Mouse (Mus musculus) liver, adult 2 months (tissue): ENCODE measurements at regions not wholly inside any gene's neighbourhood (a gene's known extent, or its start where the extent isn't known, plus 50 kb on each side); places are given as distances from the start of the nearest gene placed in this dataset.
"Not testable (repeated sequence)": the region's sequence is repeated elsewhere in the genome, so short reads cannot be mapped to it uniquely, and the experiment has no call there.

ENCODE experiments used
- DNase-seq: peaks from one replicate; pipeline ENCODE4 v3.0.0-alpha.2; 2011; ENCODE audit warnings: low read depth, low spot score; ENCODE audit errors: extremely low read depth
- H3K27ac ChIP-seq: fragments of 200-500 bp; replicated peaks from 2 replicates; pipeline ENCODE4 v1.5.1; 2012; ENCODE audit warnings: low read depth, mild to moderate bottlenecking, control low read depth, inconsistent platforms, low read length; ENCODE audit not compliant: insufficient read depth
- H3K27me3 ChIP-seq: fragments of 200-500 bp; 2 replicates; pipeline ENCODE4 v1.6.1; 2012; ENCODE audit warnings: mild to moderate bottlenecking, moderate library complexity, low read length, inconsistent platforms; ENCODE audit not compliant: control insufficient read depth, insufficient read depth
- H3K36me3 ChIP-seq: fragments of 200-500 bp; 2 replicates; pipeline ENCODE4 v1.6.1; 2012; ENCODE audit warnings: low read length, inconsistent platforms; ENCODE audit not compliant: control insufficient read depth, insufficient read depth
- H3K4me1 ChIP-seq: fragments of 200-500 bp; 2 replicates; pipeline ENCODE4 v1.6.1; 2011; ENCODE audit warnings: low read length; ENCODE audit not compliant: control insufficient read depth, insufficient read depth
- H3K4me3 ChIP-seq: fragments of 200-500 bp; 2 replicates; pipeline ENCODE4 v1.5.1; 2011; ENCODE audit warnings: low read depth, mild to moderate bottlenecking, control low read depth, low read length, moderate library complexity; ENCODE audit not compliant: insufficient read depth
- H3K79me2 ChIP-seq: fragments of 200-500 bp; 2 replicates; pipeline ENCODE4 v1.6.1; 2012; ENCODE audit warnings: inconsistent platforms, mild to moderate bottlenecking, low read length, moderate library complexity; ENCODE audit not compliant: control insufficient read depth, insufficient read depth
- H3K9ac ChIP-seq: fragments of 200-500 bp; 2 replicates; pipeline ENCODE4 v1.6.1; 2012; ENCODE audit warnings: low read depth, mild to moderate bottlenecking, control low read depth, inconsistent platforms, low read length
- CTCF ChIP-seq: fragments of 200-500 bp; IDR thresholded peaks from 2 replicates; pipeline ENCODE4 v1.5.1; 2011; ENCODE audit warnings: low read depth, low read length, control low read depth
- POLR2A ChIP-seq: fragments of 200-500 bp; IDR thresholded peaks from 2 replicates; pipeline ENCODE4 v1.6.1; 2011; ENCODE audit warnings: low read length, control low read depth; ENCODE audit not compliant: insufficient read depth; ENCODE audit errors: extremely low read depth
- WGBS: fragments of 180-500 bp; shearing (Covaris S2); methylation state at CpG from one replicate; pipeline ENCODE4 v1.1.7; 2018; 5-methylcytosine and 5-hydroxymethylcytosine counted together

GRCm38 (mm10) chr10:37725609-37726008 is 586.9 kb upstream of the Marcks start:
- Histone ChIP-seq H3K9ac (no peak overlapping the region), H3K27ac (no peak overlapping the region), H3K36me3 (no peaks in the 10 kb centered on the region), H3K4me3 (no peak overlapping the region), H3K27me3 (no peaks in the 10 kb centered on the region), H3K4me1 (no peaks in the 10 kb centered on the region), H3K79me2 (no peaks in the 10 kb centered on the region)
- no peak for TF ChIP-seq POLR2A
- TF ChIP-seq CTCF: no peak
- WGBS: 78% methylated on average over 4 of the region's 4 CpGs
- DNase-seq: no peak

DNA sequence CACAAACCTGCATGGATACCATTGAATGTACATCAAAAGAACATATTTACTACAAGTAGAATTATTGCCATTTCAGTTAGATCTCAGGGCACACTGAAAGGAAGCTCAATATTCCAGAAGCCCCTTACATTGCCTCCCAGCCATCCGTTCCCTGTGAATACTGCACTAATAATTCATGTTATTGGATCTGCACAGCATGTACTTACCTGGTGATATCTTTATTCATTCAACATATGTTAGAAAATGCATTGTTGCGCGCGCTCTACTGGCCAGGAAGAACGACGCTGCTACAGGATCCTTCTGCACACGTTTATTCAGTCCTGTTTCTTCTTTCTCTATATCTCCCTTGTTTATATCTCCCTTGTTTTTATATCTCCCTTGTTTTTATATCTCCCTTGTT is 586.3 kb upstream of the Marcks start:
- H3K27ac ChIP-seq, H3K9ac ChIP-seq, H3K79me2 ChIP-seq, H3K36me3 ChIP-seq, DNase-seq, H3K4me3 ChIP-seq, H3K27me3 ChIP-seq, H3K4me1 ChIP-seq: not testable (repeated sequence)
- WGBS: 86% methylated on average over 7 of the region's 7 CpGs

DNA sequence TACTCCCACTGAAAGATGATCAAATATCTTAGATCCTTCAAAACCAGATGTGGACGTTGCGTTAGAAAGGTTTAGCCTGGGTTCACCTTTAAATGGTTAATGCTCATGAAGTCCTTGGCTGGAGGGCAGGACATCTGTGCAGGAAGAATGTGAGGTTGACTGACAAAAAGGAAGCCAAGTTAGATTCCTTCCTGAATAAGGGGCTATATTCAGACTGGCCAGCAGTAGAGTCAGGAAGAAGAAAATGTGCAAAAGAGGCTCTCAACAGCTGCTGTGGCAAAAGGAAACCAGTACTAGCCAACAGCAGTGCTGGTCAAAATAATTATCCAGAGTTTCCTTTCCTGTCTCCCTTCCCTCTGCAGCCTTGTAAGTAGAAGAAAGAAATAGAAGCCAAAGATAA is 582.0 kb upstream of the Marcks start:
- 86% methylated on average over 2 of the region's 2 CpGs for WGBS
- H3K79me2 ChIP-seq: no peaks in the 10 kb centered on the region
- H3K27ac ChIP-seq: no peak overlapping the region

DNA sequence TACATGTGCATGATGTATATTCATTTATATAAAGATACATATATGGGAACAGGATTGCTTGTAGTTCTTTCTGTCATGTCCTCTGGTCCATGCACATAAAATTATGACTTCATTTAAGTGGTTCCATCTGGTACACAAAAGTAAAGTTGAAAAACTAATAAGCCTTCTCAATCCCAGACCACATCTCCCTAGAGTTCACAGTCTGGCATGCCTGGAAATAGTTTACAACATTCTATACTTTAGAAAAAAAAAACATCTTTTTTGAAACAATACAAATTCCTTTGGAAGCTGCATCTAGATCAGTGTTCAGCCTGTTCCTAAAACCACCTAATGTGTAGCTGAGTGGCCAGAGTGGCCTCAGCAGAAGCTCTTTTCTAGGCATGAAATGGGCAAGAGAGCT is 578.2 kb upstream of the Marcks start:
- H3K4me1 ChIP-seq: no peaks in the 10 kb centered on the region
- H3K9ac ChIP-seq: no peak overlapping the region
- no peak for DNase-seq
- no peaks in the 10 kb centered on the region for H3K79me2 ChIP-seq
- TF ChIP-seq POLR2A (no peak), CTCF (no peak)
- no peaks in the 10 kb centered on the region for H3K27me3 ChIP-seq
- H3K4me3 ChIP-seq: no peak overlapping the region
- H3K36me3 ChIP-seq: no peaks in the 10 kb centered on the region
- no peak overlapping the region for H3K27ac ChIP-seq

More for the DNA sequence above, 582.0 kb upstream of the Marcks start:
- no peak overlapping the region for H3K4me3 ChIP-seq
- H3K36me3 ChIP-seq: no peaks in the 10 kb centered on the region
- H3K4me1 ChIP-seq: no peaks in the 10 kb centered on the region
- TF ChIP-seq CTCF (no peak), POLR2A (no peak)
- no peaks in the 10 kb centered on the region for H3K27me3 ChIP-seq
- DNase-seq: no peak
- no peak overlapping the region for H3K9ac ChIP-seq

GRCm38 (mm10) chr10:37711459-37711858 is 572.7 kb upstream of the Marcks start:
- Histone ChIP-seq H3K36me3 (no peaks in the 10 kb centered on the region), H3K9ac (no peak overlapping the region), H3K4me3 (no peak overlapping the region), H3K79me2 (no peaks in the 10 kb centered on the region), H3K4me1 (no peaks in the 10 kb centered on the region), H3K27me3 (no peaks in the 10 kb centered on the region), H3K27ac (no peak overlapping the region)
- TF ChIP-seq POLR2A (no peak), CTCF (no peak)
- DNase-seq: peak; percentile 28

DNA sequence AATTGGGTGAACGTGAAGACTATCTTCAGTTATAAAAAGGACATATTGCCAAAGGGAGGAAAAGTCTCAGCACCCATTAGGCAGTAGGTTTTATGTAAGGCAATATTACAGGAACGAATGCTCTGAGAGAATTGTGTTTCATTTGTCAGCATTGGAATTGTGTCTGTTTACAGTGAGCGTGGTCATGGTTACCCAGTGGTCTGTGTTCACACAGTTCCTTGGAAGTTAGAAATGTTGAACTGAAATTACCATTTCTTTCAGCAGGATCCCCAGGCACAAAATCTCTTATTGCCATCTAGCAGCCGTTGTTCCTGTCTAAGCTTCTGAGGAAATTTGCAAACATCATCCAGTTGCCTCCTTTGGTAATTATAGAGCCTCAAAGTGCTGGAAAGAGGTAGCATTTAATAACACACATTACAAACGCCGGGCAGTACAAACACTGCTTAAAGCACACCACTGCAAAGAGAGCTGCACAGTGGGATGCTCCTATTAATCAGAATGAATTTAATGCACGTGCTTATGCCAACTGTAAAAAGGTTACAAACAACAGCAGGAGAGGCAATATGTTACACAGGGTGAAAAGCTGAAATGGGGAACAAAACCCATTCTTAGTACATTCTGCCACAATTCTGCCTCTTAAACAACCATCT is 555.4 kb upstream of the Marcks start:
- no peak for DNase-seq
- TF ChIP-seq POLR2A (no peak), CTCF (no peak)
- Histone ChIP-seq H3K36me3 (no peaks in the 10 kb centered on the region), H3K4me1 (no peaks in the 10 kb centered on the region), H3K4me3 (no peak overlapping the region), H3K27me3 (no peaks in the 10 kb centered on the region), H3K27ac (no peak overlapping the region), H3K9ac (no peak overlapping the region), H3K79me2 (no peaks in the 10 kb centered on the region)
- 79% methylated on average over 7 of the region's 7 CpGs for WGBS
